In genomic region chr6:85141013-85141412, GRCm38 (mm10) we compare ENCODE assay signal across 9 mouse cellular contexts. TPM values are rescaled to one million over a fixed set of nuclear protein-coding genes. Genes with fewer than 3 reads are reported as not detected.
A peak's percentile ranks its signal among the peaks of the same experiment; 100 is the strongest.
DNase-seq lines count a peak whose midpoint lies in the region; ATAC-seq and TF ChIP-seq lines count a peak whose summit lies in the region.
"Not testable (repeated sequence)": the region's sequence is repeated elsewhere in the genome, so short reads cannot be mapped to it uniquely, and the experiment has no call there.
"Had no signal": no experiment of that assay in that cellular context is flagged by ENCODE, and none has a peak within 500 bp of the region (broad histone marks: within the 10 kb centered on the region; RNA-seq: fewer than 3 reads in every experiment).

No protein-coding gene starts in this region.

- not testable (repeated sequence) for H3K9me3 ChIP-seq in hindbrain, postnatal 0 days (ENCODE audit: low read length)

- not testable (repeated sequence) for H3K27me3 ChIP-seq in hindbrain, postnatal 0 days (ENCODE audit: insufficient read depth, low read length); splenic B cell, adult 2 months (ENCODE audit: control insufficient read depth, insufficient read depth, low read length, poor library complexity, severe bottlenecking)

- not testable (repeated sequence) for H3K4me1 ChIP-seq in hindbrain, postnatal 0 days (ENCODE audit: insufficient read depth, low read length)

- WGBS in hindbrain, postnatal 0 days = 9% methylated on average over 6 of the region's 7 CpGs

- intact Hi-C loops in left cerebral cortex, adult 2 months (cut with DNase I) = not testable (repeated sequence)

- H3K4me2 ChIP-seq in hindbrain, postnatal 0 days (ENCODE audit: low read depth, low read length) = not testable (repeated sequence)

- H3K4me3 ChIP-seq in hindbrain, postnatal 0 days (ENCODE audit: low read length); left cerebral cortex, adult 2 months: not testable (repeated sequence)

- H3K36me3 ChIP-seq in hindbrain, postnatal 0 days (ENCODE audit: insufficient read depth, low read length); splenic B cell, adult 2 months (ENCODE audit: control insufficient read depth, insufficient read depth, low read length, poor library complexity, severe bottlenecking): not testable (repeated sequence)

- H3K27ac ChIP-seq in hindbrain, postnatal 0 days; left cerebral cortex, adult 2 months: not testable (repeated sequence)

- not testable (repeated sequence) for ATAC-seq in hindbrain, postnatal 0 days

- not testable (repeated sequence) for H3K9ac ChIP-seq in hindbrain, postnatal 0 days (replicated peaks; ENCODE audit: low read length)

- DNase-seq in A20 (ENCODE audit: low read depth, low spot score) = peak; percentile 66
- peak; percentile 54 to 85 for DNase-seq in adrenal gland, adult (ENCODE audit: inconsistent age in 2 of 2, low spot score in 1 of 2)
- peak; percentile 56 to 68 for DNase-seq in cerebellum, postnatal 14 days
- DNase-seq in gastrocnemius, postnatal 10 days = peak; percentile 33
- peak; percentile 65 for DNase-seq in hindbrain, postnatal 0 days (ENCODE audit: low spot score)
- DNase-seq in left cerebral cortex, adult 2 months (ENCODE audit: extremely low spot score in 1 of 2, low spot score in 2 of 2) = peak in 1 of 2 experiments; percentile 40
- DNase-seq in lung, postnatal 4 days = peak; percentile 57 to 65
- peak; percentile 48 for DNase-seq in splenic B cell, adult 2 months (ENCODE audit: low read depth, low spot score)

- peak; percentile 60 for TF ChIP-seq CTCF in hindbrain, postnatal 0 days (IDR thresholded peaks at IDR 0.05; ENCODE audit: low read depth)
- TF ChIP-seq CTCF in left cerebral cortex, adult 2 months (IDR thresholded peaks at IDR 0.05) = peak; percentile 59

RNA-seq across cellular contexts. Expression of gene Spr, which starts 3.4 kb away (rescaled TPM):
- total RNA-seq in gastrocnemius, postnatal 10 days (2021) = 10 to 100 TPM; 20.0 to 22.2 TPM
- total RNA-seq in hindbrain, postnatal 0 days (2014; rRNA removed) = 44.3 and 45.0 TPM in 2 replicates
- 36.1 TPM in 2 replicates for polyA plus RNA-seq in hindbrain, postnatal 0 days (2015; fragmentation: Nextera tagmentation; extraction: Ambion mirVana)
- 10 to 100 TPM; 40.8 to 41.6 TPM for total RNA-seq in left cerebral cortex, adult 2 months (2021)

RNA-seq across cellular contexts. Expression of gene Emx1, which starts 46.2 kb away (rescaled TPM):
- total RNA-seq in gastrocnemius, postnatal 10 days (2021) = not detected
- total RNA-seq in hindbrain, postnatal 0 days (2014; rRNA removed) = 0.52 and 0.61 TPM in 2 replicates
- polyA plus RNA-seq in hindbrain, postnatal 0 days (2015; fragmentation: Nextera tagmentation; extraction: Ambion mirVana) = 0.11 TPM in 1 of 2 replicates, not detected in the other
- total RNA-seq in left cerebral cortex, adult 2 months (2021) = 10 to 100 TPM; 32.8 to 40.1 TPM
- total RNA-seq: G1E had no signal
- polyA plus RNA-seq: G1E had no signal

Comparison
In these comparisons a context has a peak if more than half of its experiments do, and no peak if none do; other contexts are left out.
1. RNA of gene Emx1, which starts 46.2 kb away (total RNA-seq): 32.8 to 40.1 TPM in left cerebral cortex, adult 2 months; 0.52 to 0.61 TPM in hindbrain, postnatal 0 days and not detected in gastrocnemius, postnatal 10 days; every median in the first group is over 10 times any median in the second.